Mouse (Mus musculus): ENCODE results near the gene Hif3a. TPM values are rescaled to one million over a fixed set of nuclear protein-coding genes. Genes with fewer than 3 reads are reported as not detected.

The Hif3a gene
- polyA plus RNA-seq (2012; ENCODE audit: low replicate concordance) = 6.1 and 9.2 TPM in 2 replicates

DNA sequence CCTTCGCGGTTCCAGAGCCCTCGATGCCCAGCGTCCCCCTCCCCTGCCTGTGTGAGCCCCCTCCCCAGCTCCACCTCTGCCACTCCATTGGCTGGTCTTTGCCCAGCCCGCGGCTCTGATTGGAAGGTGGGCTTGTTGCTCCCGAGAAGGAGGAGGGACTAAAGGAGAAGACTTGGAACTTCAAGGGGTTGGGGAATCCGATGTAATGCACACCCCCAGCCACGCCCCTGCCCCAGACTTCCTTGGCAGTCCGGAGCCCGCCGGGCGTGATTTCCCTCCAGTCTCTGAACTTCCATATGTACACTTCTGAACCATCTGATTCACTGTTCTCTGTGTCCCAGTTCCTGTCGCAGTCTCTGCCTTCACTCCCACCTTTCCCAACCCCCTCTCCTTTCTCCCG is at the start of gene Hif3a:
Gene Hif3a, minus strand, starts transcription at position 39 of the 400 bp plus-strand sequence.

DNA sequence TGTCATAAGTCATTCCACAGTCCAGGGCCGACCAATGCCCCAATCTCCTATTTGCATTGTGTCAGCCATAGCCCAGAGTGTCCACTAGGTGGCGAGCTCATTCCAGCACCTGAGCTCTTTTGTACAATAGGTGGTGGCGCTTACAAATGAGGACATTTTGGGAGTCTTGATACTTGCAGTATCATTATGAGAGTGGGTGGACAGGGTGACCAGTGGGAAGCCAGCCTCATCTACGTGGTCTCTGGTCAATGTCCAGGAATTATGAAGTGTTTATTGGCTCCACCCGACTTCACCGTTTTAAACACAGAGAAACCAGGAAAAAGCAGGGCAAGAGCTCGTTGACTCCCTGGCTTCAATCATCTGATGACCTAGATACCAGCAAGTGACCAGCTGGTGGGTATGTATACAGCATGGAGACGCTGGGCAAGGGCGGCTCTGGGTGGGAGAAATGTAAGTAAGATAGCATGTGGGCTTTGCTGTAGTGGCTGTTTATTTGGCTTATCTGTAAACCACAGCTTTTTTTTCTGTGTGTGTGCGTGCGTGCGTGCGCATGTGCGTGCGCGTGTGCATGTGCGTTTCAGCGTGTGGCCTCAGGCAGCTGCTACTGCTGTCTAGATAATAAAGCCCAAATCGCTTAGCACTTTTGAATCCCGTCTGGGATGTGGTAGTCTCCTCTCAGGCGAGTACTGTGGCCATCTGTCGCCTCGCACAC is 11.8 kb upstream of the Hif3a start, which contains the start of gene Psg16:
Gene Psg16, plus strand, starts transcription at position 137 of the 712 bp plus-strand sequence.

DNA sequence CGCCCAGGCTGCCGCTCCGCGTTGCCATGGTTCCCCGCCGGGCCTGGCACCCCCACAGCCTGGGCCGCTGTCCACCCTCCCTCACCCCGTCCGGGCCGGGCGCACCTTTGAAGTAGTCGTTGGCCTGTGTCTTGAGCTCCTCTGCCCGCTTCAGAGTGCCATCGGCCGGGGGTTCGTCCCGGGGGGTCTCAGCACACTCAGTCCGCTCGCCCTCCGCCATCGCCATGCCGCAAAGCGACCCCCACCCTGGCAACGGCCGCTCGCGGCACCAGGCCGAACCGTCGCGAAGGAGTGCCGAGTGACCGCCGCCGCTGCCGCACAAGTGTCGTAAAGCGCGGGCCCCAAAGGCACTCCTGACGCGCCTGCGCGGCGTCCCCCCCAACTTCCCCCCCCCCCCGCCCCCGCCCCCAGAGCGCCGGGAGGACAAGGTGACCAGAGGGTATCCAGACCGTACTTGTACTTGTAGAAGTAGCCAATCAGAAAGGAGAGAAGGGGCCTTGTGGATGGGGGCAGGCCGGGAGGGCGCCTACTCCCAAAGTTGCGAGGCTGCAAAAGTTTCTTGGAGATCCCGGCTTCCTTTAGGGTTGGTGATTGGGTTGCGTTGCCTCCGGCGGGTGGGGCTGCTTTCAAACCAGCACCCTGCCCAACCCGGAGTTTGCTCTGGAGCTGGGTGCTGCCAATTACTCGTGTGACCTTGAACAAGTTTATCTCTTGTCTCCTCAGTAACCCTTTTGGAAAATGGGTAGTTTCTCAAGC is 34.5 kb downstream of the Hif3a start, which contains the start of gene Ppp5c:
Gene Ppp5c, minus strand, starts transcription at position 337 of the 756 bp plus-strand sequence.

DNA sequence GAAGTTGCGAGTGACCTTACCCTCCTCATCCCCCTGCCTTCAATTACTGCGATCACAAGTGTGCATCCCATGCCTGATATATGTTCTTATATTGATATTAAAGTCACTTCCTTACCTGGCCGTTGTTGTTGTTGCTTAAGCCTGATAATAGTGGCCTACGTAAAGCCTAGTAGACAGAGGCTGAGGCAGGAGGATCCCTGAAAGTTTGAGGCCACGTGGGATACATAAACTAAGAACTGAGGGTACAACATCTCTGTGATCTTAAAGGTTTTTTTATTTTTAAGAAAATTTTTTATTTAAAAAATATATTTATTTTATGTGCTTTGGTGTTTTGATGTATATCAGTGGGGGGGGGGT is 69.8 kb downstream of the Hif3a start, which contains the start of gene Ccdc8:
Gene Ccdc8, plus strand, starts transcription at position 258 of the 357 bp plus-strand sequence.

DNA sequence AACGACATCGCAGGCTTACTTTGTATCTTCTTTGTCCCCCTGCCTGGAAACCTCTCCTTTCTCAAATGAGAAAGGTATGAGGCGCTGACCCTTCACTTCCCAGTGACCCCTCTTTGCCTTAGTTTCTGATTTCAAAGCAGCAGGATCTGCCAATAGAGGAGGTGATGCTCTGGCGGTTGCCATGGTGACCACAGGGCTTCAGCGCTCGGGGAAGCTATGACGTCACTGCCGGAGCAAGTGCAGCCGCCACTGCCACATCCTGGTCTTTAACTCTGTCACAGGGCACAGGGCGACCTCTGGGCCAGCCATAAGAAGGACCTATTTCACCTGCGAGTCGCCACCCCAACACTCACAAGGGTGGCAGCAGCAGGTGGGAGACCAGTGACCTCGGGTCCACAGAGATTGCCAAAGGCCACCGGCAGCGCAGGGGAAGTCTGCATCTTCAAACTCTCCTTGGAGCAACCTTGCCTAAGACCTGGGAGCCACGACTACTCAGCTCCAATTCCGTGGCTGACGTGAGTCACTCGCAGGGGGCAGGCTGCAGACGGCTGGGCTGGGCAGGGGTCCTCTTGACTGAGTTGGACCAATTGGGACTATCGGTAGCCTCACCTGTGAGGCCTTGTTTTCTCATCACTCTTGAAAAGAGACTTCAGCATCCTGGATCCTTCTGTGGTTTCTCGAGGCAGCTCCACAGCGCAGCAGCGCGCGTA is 79.2 kb downstream of the Hif3a start, which contains the start of gene Gm42372:
Gene Gm42372, plus strand, starts transcription at position 228 of the 710 bp plus-strand sequence.

Other genes with a start within 250 kb of the Hif3a start
- 110 and 114 TPM in 2 replicates for gene Strn4, start 246.5 kb downstream of the Hif3a start, polyA plus RNA-seq (2012; ENCODE audit: low replicate concordance)
- gene Fkrp, start 245.7 kb downstream of the Hif3a start, polyA plus RNA-seq (2012; ENCODE audit: low replicate concordance) = 34.4 and 47.5 TPM in 2 replicates
- gene Prkd2, start 219.5 kb downstream of the Hif3a start, polyA plus RNA-seq (2012; ENCODE audit: low replicate concordance) = 33.2 and 65.6 TPM in 2 replicates
- 0.61 and 1.2 TPM in 2 replicates for gene Dact3, start 187.1 kb downstream of the Hif3a start, polyA plus RNA-seq (2012; ENCODE audit: low replicate concordance)
- gene Gng8, start 170.6 kb downstream of the Hif3a start, polyA plus RNA-seq (2012; ENCODE audit: low replicate concordance) = not detected in 2 replicates
- gene Ptgir, start 155.9 kb downstream of the Hif3a start, polyA plus RNA-seq (2012; ENCODE audit: low replicate concordance) = 0.28 and 0.76 TPM in 2 replicates
- 1,517 and 1,958 TPM in 2 replicates for gene Calm3, start 138.3 kb downstream of the Hif3a start, polyA plus RNA-seq (2012; ENCODE audit: low replicate concordance)
- 0.15 TPM in 1 of 2 replicates, not detected in the other for gene Pnmal2, start 117.7 kb downstream of the Hif3a start, polyA plus RNA-seq (2012; ENCODE audit: low replicate concordance)
- 0.09 TPM in 1 of 2 replicates, not detected in the other for gene Pnmal1, start 102.7 kb downstream of the Hif3a start, polyA plus RNA-seq (2012; ENCODE audit: low replicate concordance)
- 0.12 and 0.33 TPM in 2 replicates for gene Gm42372, start 79.3 kb downstream of the Hif3a start, polyA plus RNA-seq (2012; ENCODE audit: low replicate concordance)
- gene Ccdc8, start 69.7 kb downstream of the Hif3a start, polyA plus RNA-seq (2012; ENCODE audit: low replicate concordance) = 0.12 and 0.42 TPM in 2 replicates
- gene Ppp5c, start 34.5 kb downstream of the Hif3a start, polyA plus RNA-seq (2012; ENCODE audit: low replicate concordance) = 104 and 116 TPM in 2 replicates
- gene Psg16, start 11.6 kb upstream of the Hif3a start, polyA plus RNA-seq (2012; ENCODE audit: low replicate concordance) = not detected in 2 replicates
- gene Ceacam3, start 87.9 kb upstream of the Hif3a start, polyA plus RNA-seq (2012; ENCODE audit: low replicate concordance) = not detected in 2 replicates
- not detected in 2 replicates for gene Psg29, start 141.1 kb upstream of the Hif3a start, polyA plus RNA-seq (2012; ENCODE audit: low replicate concordance)

Data from leukemia stem cell, adult 10-12 weeks (primary cell).